Mouse (Mus musculus): Measurements from ENCODE around the gene B4galt5. TPM values are rescaled to one million over a fixed set of nuclear protein-coding genes. Genes with fewer than 3 reads are reported as not detected.

Gene B4galt5
- polyA plus RNA-seq, 1 experiment from 2014 or later = 13.6 TPM

DNA sequence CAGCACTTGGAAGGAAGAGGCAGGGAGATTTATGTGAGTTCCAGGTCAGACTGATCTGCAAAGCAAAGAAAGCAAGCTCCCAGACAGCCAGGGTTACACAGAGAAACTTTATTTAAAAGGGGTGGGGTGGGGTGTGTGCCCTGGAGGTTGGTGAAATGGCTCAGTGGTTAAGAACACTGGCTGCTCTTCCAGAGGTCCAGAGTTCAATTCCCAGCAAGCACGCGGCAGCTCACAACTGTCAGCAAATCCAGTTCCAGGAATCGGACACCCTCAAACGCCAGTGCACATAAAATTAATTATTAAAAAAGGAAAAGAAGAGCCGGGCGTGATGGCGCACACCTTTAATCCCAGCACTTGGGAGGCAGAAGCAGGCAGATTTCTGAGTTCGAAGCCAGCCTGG is 5.1 kb upstream of the B4galt5 start:
- Histone ChIP-seq H3K9me3 (no peaks in the 10 kb centered on the region), H3K36me3 (no peaks in the 10 kb centered on the region), H3K4me1 (peaks cover 36% of the 10 kb centered on the region), H3K27ac (no peak overlapping the region), H3K27me3 (ENCODE audit: insufficient read depth, poor library complexity, severe bottlenecking) (peaks cover 17% of the 10 kb centered on the region; the same call in 1 of the 2 replicates), H3K4me3 (no peak overlapping the region)
- WGBS = 93% methylated on average over 8 of the region's 8 CpGs
- DNase-seq (ENCODE audit: low spot score) = no peak

DNA sequence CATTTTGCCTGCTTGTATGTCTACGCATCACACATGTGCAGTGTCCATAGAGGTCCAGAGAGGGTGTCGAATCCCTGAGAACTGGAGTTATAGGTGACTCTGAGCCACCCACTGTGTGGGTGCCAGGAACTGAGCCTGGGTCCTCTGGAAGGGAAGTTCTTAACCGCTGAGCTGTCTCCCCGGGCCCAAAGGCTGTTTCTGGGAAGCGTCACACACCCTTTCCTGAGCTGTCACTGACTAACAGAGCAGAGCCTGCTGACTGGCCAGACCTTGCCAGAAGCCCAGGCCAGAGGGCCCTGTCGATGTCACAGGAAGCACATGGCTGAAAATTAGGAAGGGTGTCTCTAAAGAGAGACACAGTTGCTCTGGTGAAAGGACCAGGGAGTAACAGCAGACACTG is 3.5 kb upstream of the B4galt5 start:
- DNase-seq (ENCODE audit: low spot score) = no peak

DNA sequence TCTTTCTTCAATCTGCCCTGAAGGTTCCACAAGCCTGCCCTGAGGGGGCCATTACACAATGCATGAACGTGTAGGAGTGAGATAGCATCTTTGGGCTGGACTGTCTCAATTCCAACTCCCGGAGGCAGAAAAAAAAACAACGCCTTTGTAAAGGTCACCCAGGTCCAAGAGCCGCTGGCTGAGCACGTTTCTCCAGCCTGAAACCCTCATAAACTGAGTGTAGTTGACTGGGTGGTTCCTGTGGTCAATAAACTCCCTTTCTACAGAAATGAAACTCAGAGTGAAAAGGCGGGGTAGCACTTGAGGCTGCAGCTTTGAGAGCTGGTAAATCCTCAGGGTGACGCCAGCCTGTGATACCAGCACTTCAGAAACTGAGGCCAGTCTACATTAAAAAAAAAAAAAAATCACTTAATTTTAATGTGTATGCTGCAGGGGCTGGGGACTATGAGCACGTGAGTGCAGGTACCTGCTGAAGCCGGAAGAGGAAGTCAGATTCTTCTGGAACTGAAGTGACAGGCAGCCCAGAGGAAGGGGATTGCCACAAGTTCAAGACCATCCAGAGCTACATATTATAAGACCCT is 2.5 kb upstream of the B4galt5 start:
- Histone ChIP-seq H3K4me1 (peaks cover 55% of the 10 kb centered on the region), H3K36me3 (no peaks in the 10 kb centered on the region), H3K9me3 (no peaks in the 10 kb centered on the region), H3K27ac (peak overlapping the region; percentile 36; the same call in 1 of the 2 replicates), H3K4me3 (no peak overlapping the region), H3K27me3 (ENCODE audit: insufficient read depth, poor library complexity, severe bottlenecking) (peaks cover 17% of the 10 kb centered on the region; the same call in 1 of the 2 replicates)
- no peak for DNase-seq (ENCODE audit: low spot score)
- WGBS = 45% methylated on average over 9 of the region's 9 CpGs

More for the DNA sequence above, 3.5 kb upstream of the B4galt5 start:
- Histone ChIP-seq H3K27ac (peak overlapping the region; percentile 69), H3K9me3 (no peaks in the 10 kb centered on the region), H3K36me3 (no peaks in the 10 kb centered on the region), H3K27me3 (ENCODE audit: insufficient read depth, poor library complexity, severe bottlenecking) (peaks cover 17% of the 10 kb centered on the region; the same call in 1 of the 2 replicates), H3K4me3 (no peak overlapping the region), H3K4me1 (peaks cover 49% of the 10 kb centered on the region)
- WGBS = 49% methylated on average over 6 of the region's 6 CpGs

DNA sequence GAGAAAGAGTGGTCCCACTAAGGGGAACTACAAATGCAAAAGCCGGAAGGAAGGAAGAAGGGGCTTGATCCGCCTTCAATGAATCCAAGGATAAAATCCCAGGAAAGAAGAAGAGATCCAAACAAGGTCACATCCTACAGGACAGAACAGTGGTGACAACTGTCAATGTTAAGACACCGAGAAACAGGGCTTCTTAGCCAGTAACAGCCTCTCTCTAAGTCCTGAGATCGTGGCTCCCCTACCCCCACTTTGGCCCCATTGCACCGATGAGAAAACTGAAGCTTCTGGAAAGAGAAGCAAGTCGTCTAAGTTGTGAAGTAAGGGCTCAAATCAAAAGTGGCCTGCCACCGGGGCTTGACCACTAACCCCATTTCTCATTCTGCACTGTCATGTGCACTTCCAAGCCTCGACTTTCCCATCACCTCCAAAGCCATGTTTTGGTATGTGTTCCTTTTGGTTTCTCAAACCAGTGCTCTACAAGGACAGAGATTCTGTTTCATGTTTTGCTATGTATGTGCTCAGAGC is 1.2 kb upstream of the B4galt5 start:
- WGBS = 55% methylated on average over 8 of the region's 8 CpGs
- H3K9me3 ChIP-seq = no peaks in the 10 kb centered on the region
- peaks cover 17% of the 10 kb centered on the region; the same call in 1 of the 2 replicates for H3K27me3 ChIP-seq (ENCODE audit: insufficient read depth, poor library complexity, severe bottlenecking)
- H3K4me3 ChIP-seq = peak overlapping the region; percentile 89; the same call in 1 of the 2 replicates
- no peak overlapping the region for H3K27ac ChIP-seq
- 0 out of 2 replicates have a peak, but pooled peaks cover 4% of the 10 kb centered on the region for H3K36me3 ChIP-seq
- peaks cover 62% of the 10 kb centered on the region for H3K4me1 ChIP-seq
- no peak for DNase-seq (ENCODE audit: low spot score)

DNA sequence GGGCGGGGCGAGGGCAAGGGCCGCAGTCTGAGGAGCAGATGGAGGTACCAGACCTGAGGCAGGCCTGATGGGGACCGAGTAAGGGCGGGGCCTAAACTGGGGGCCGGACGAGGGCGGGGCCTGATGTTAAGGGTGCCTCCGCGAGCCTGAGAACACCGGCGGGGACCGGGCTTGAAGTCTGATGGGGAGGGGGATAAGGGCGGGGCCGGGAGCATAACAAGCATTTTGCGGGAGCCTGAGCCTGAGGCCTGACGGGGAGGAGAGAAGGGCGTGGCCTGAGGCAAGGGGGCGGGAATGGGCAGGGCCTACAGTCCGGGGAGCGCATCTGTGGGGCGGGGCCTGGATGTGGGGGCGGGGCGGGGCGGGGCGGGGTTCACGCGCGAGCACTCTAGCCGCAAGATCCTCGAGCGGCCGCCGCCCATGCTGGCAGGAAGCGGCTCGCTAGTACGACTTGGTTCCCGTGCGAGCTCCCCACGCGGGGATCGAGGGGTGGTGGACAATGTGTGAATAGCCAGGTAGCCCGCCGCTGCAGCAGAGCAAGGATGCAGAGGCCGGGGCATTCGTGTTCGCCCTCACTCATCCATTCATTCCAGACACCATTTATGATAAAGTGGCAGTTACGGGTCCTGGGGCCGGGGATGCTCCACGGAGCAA is 427 bp upstream of the B4galt5 start:
- Histone ChIP-seq H3K36me3 (0 out of 2 replicates have a peak, but pooled peaks cover 4% of the 10 kb centered on the region), H3K4me3 (peak overlapping the region; percentile 89), H3K4me1 (peaks cover 69% of the 10 kb centered on the region), H3K27ac (peak overlapping the region; percentile 97), H3K9me3 (no peaks in the 10 kb centered on the region), H3K27me3 (ENCODE audit: insufficient read depth, poor library complexity, severe bottlenecking) (peaks cover 17% of the 10 kb centered on the region; the same call in 1 of the 2 replicates)
- DNase-seq (ENCODE audit: low spot score) = peak; percentile 99
- under 1% methylated on average over 48 of the region's 50 CpGs for WGBS

DNA sequence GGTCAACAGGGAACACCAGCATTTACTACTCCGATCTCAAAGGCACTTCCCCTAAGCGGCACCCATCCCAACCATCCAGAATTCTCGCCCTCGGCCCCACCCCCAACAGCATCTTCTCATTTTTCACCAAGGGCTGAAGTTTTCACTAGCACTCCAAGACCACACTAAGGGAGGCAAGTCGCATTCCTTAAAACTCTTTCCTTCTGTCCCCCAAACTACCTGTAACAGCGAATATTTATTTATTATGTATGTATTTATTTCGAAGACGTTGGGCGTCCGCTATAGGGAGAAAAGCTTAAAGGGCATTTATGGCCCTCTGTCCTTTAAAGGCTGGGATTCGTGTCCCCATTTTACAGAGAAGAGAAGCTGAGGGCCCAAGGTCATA is 1.0 kb downstream of the B4galt5 start:
- 0 out of 2 replicates have a peak, but pooled peaks cover 4% of the 10 kb centered on the region for H3K36me3 ChIP-seq
- H3K27ac ChIP-seq = peak overlapping the region; percentile 97
- peak overlapping the region; percentile 89 for H3K4me3 ChIP-seq
- peaks cover 77% of the 10 kb centered on the region for H3K4me1 ChIP-seq
- H3K27me3 ChIP-seq (ENCODE audit: insufficient read depth, poor library complexity, severe bottlenecking) = peaks cover 17% of the 10 kb centered on the region; the same call in 1 of the 2 replicates
- DNase-seq (ENCODE audit: low spot score) = peak; percentile 74
- 11% methylated on average over 11 of the region's 11 CpGs for WGBS
- no peaks in the 10 kb centered on the region for H3K9me3 ChIP-seq

DNA sequence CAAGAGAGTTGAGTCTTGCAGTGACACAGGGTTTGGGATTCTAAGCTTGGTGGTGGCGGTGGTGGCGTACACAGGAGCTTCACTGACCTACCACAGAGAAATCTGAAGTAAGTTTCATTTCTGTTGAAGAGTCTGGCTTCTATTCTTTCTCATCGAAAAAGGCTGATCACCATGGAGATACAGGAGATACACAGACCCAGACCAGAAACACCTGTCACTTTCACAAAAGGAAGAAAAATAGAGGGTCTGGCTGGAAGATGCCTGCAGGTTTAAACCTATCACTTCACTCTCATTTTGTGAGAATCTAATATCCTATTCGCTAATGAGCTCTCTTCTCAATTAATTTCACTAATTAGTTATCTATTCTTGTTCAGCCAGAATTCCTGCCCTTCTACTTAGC is 1.6 kb downstream of the B4galt5 start:
- 82% methylated on average over 4 of the region's 4 CpGs for WGBS
- H3K4me1 ChIP-seq = peaks cover 74% of the 10 kb centered on the region
- peak overlapping the region; percentile 89 for H3K4me3 ChIP-seq
- peaks cover 17% of the 10 kb centered on the region; the same call in 1 of the 2 replicates for H3K27me3 ChIP-seq (ENCODE audit: insufficient read depth, poor library complexity, severe bottlenecking)
- no peaks in the 10 kb centered on the region for H3K9me3 ChIP-seq
- no peak for DNase-seq (ENCODE audit: low spot score)
- no peak overlapping the region for H3K27ac ChIP-seq
- H3K36me3 ChIP-seq = 0 out of 2 replicates have a peak, but pooled peaks cover 4% of the 10 kb centered on the region

DNA sequence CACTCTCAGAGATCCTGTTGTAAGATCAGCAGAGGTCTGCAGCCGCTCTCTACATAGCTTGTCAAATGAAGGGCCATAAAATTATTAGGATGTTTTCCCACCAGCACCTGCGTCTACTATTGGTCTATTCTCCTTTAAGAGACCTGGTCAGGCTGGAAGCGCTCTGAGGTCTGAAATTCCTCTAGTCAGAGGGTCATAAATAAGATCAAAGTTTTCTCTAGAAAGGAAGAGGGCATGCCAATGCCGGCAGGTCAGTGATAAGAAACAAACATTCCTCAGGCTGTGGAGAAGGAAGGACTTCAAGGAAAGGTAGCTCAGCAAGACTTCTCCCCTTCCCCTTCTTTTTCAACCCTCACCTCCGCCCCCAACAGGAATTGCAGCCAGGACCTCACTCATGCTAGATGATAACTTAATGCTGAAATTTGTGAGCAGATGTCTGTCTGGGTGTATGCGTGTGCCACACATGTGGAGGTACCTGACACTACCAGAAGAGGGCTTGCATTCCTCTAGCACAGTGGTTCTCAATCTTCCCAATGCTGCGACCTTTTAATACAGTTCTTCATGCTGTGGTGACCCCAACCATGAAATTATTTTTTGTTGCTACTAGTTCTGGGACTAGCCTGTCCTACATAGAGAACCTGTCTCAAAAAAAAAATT is 3.3 kb downstream of the B4galt5 start:
- peaks cover 7% of the 10 kb centered on the region; the same call in 1 of the 2 replicates for H3K27me3 ChIP-seq (ENCODE audit: insufficient read depth, poor library complexity, severe bottlenecking)
- H3K4me1 ChIP-seq = peaks cover 70% of the 10 kb centered on the region
- DNase-seq (ENCODE audit: low spot score) = peak; percentile 71
- H3K36me3 ChIP-seq = 0 out of 2 replicates have a peak, but pooled peaks cover 4% of the 10 kb centered on the region
- WGBS = 49% methylated on average over 7 of the region's 7 CpGs
- H3K27ac ChIP-seq = peak overlapping the region; percentile 49; the same call in 1 of the 2 replicates
- no peaks in the 10 kb centered on the region for H3K9me3 ChIP-seq
- H3K4me3 ChIP-seq = 0 out of 2 replicates have a peak overlapping the region, but pooled peaks have one; percentile 8

DNA sequence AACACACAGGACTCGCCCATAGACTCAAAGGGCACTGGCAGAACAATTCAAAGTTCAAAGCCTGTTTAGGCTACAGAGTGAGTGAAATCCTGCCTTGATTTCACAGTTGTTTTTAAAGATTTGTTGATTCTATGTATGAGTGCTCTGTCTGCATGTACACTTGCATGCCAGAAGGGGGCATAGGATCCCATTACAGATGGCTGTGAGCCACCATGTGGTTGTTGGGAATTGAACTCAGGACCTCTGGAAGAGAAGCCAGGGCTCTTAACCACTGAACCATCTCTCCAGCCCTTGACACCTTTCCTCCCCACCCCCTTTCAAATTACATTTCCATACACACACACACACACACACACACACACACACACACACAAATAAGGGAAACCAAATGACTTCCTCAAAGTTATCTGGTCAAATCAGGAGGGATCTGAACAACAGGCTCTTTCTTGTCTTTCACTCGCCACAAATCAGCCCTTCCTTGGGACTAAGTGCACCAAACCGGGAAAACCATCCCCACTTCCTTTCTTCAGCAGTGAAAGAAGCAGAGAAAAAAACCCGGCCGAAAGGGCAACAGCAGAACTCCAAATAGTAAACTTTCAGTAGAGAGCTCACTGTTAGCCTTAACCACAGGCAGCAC is 4.0 kb downstream of the B4galt5 start:
- 55% methylated on average over 5 of the region's 5 CpGs for WGBS

DNA sequence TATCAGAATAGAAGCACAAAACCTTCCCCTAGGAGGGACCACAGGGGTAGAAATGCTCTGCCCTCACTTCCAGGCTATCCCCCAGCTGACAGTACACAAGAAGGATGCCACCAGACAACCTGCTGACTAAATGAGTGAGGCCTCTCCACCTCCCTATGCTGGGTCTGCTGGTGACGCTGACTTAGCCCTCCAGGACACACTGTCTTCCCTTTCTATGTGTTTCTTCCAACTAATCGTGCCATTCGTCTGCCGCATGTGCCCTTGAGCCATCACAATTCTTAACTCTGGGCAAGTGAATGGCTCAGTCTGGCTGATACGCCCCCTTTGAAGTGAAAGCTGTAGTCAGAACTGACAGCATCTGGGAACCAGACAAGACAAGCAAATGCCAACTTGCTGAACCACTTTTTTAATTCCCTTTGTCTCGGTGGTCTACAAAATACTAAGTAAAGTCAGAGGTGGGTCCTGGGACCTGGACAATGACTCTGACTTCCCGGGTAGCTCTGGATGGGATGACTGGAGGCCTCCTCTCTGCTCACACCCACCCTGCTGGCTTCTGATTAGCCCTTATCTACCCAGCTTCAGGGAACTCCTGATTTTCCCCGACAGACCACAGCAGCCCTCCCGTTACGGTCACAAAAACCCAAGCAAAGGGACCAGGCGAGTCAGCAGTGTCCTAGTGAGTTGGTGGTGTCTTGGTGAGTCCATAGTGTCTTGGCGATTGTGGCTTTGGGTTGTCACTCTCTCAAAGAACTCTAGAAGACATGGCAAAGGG is 5.4 kb downstream of the B4galt5 start:
- 32% methylated on average over 12 of the region's 12 CpGs for WGBS

More for the DNA sequence above, 4.0 kb downstream of the B4galt5 start:
- 0 out of 2 replicates have a peak, but pooled peaks cover 4% of the 10 kb centered on the region for H3K36me3 ChIP-seq
- 0 out of 2 replicates have a peak overlapping the region, but pooled peaks have one; percentile 8 for H3K4me3 ChIP-seq
- H3K27ac ChIP-seq = peak overlapping the region; percentile 49; the same call in 1 of the 2 replicates
- peaks cover under 1% of the 10 kb centered on the region; the same call in 1 of the 2 replicates for H3K27me3 ChIP-seq (ENCODE audit: insufficient read depth, poor library complexity, severe bottlenecking)
- peaks cover 70% of the 10 kb centered on the region for H3K4me1 ChIP-seq
- DNase-seq (ENCODE audit: low spot score) = no peak
- no peaks in the 10 kb centered on the region for H3K9me3 ChIP-seq

DNA sequence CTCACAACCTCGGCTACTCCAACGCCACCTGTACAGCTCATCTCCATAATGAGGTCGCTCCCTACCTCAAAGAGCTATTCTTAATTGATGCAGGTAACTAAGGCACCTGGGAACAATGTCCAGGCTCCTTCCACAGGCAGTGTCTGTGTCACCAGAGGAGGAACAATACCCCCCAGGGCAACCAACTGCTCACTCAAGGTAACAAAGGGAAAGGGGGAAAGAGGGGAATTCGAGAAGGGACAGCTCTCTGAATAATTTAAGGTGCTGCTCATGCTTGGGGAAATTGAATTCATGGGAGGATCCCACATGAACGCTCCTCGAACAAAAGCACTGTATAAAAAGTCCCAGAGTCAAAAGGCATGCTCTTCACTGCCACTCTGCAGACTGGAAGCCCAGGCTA is 6.1 kb downstream of the B4galt5 start:
- DNase-seq (ENCODE audit: low spot score) = no peak
- Histone ChIP-seq H3K36me3 (0 out of 2 replicates have a peak, but pooled peaks cover 4% of the 10 kb centered on the region), H3K9me3 (no peaks in the 10 kb centered on the region), H3K27ac (peak overlapping the region; percentile 71; the same call in 1 of the 2 replicates), H3K27me3 (ENCODE audit: insufficient read depth, poor library complexity, severe bottlenecking) (no peaks in the 10 kb centered on the region), H3K4me1 (peaks cover 67% of the 10 kb centered on the region), H3K4me3 (no peak overlapping the region)
- WGBS = 80% methylated on average over 6 of the region's 6 CpGs

More for the DNA sequence above, 5.4 kb downstream of the B4galt5 start:
- Histone ChIP-seq H3K4me3 (no peak overlapping the region), H3K27ac (peak overlapping the region; percentile 71), H3K9me3 (no peaks in the 10 kb centered on the region), H3K4me1 (peaks cover 67% of the 10 kb centered on the region), H3K27me3 (ENCODE audit: insufficient read depth, poor library complexity, severe bottlenecking) (no peaks in the 10 kb centered on the region), H3K36me3 (0 out of 2 replicates have a peak, but pooled peaks cover 4% of the 10 kb centered on the region)
- DNase-seq (ENCODE audit: low spot score) = peak; percentile 94

Data from heart, embryonic 10.5 days (tissue).